Mouse (Mus musculus) heart, postnatal 0 days (tissue): Measurements from ENCODE around the gene Gmeb2. TPM values are rescaled to one million over a fixed set of nuclear protein-coding genes. Genes with fewer than 3 reads are reported as not detected.
"Not testable (repeated sequence)": the region's sequence is repeated elsewhere in the genome, so short reads cannot be mapped to it uniquely, and the experiment has no call there.

Source experiments
- ATAC-seq: fragments of 200-750 bp; cut with Nextera tagmentation; 2 replicates; pipeline ENCODE4 v1.8.0; 2017; ENCODE audit warnings: low read depth, moderate number of reproducible peaks, moderate library complexity; ENCODE audit not compliant: insufficient read depth
- DNase-seq: peaks from one replicate; pipeline ENCODE4 v3.0.0-alpha.2; 2016; ENCODE audit warnings: low spot score
- H3K27ac ChIP-seq: fragments of 300-500 bp; sonication (generic); 2 replicates; pipeline ENCODE4 v1.5.1; 2014; ENCODE audit warnings: low read depth, mild to moderate bottlenecking
- H3K27me3 ChIP-seq: fragments of 300-500 bp; sonication (generic); 2 replicates; pipeline ENCODE4 v1.6.1; 2014; ENCODE audit warnings: low read length, mixed read lengths; ENCODE audit not compliant: control insufficient read depth, insufficient read depth
- H3K36me3 ChIP-seq: fragments of 300-500 bp; sonication (generic); replicated peaks from 2 replicates; pipeline ENCODE4 v1.6.1; 2014; ENCODE audit warnings: low read length, mixed read lengths; ENCODE audit not compliant: control insufficient read depth, insufficient read depth
- H3K4me1 ChIP-seq: fragments of 300-500 bp; sonication (generic); 2 replicates; pipeline ENCODE4 v1.6.1; 2014; ENCODE audit warnings: antibody characterized with exemption; ENCODE audit not compliant: control insufficient read depth, insufficient read depth
- H3K4me2 ChIP-seq: fragments of 300-500 bp; sonication (generic); 2 replicates; pipeline ENCODE4 v1.6.1; 2014; ENCODE audit warnings: low read depth, mild to moderate bottlenecking, low read length, moderate library complexity
- H3K4me3 ChIP-seq: fragments of 300-500 bp; sonication (generic); 2 replicates; pipeline ENCODE4 v1.5.1; 2014; ENCODE audit warnings: low read depth, low read length
- H3K9ac ChIP-seq: fragments of 300-500 bp; sonication (generic); replicated peaks from 2 replicates; pipeline ENCODE4 v1.6.1; 2014; ENCODE audit warnings: low read depth, low read length, mixed read lengths
- H3K9me3 ChIP-seq: fragments of 300-500 bp; sonication (generic); replicated peaks from 2 replicates; pipeline ENCODE4 v1.6.1; 2016; ENCODE audit warnings: low read length; ENCODE audit not compliant: control insufficient read depth
- CTCF ChIP-seq: IDR thresholded peaks from 2 replicates; pipeline ENCODE4 v1.5.1; 2016; ENCODE audit warnings: antibody characterized with exemption, control low read depth, low read depth
- EP300 ChIP-seq: IDR thresholded peaks from 2 replicates; pipeline ENCODE4 v1.6.1; 2016; ENCODE audit warnings: antibody characterized with exemption, low read depth
- WGBS: fragments of 180-500 bp; shearing (Covaris S2); extraction: QIAGEN DNeasy Blood & Tissue Kit; methylation state at CpG from one replicate; pipeline ENCODE4 v1.1.7; 2014; 5-methylcytosine and 5-hydroxymethylcytosine counted together
- polyA plus RNA-seq: library from polyadenylated mRNA; unstranded; fragments of >200 nt; fragmentation: Nextera tagmentation; extraction: Ambion mirVana; gene quantifications from 2 replicates; pipeline ENCODE4 v1.2.1, GENCODE M21; 2015
- total RNA-seq: library from RNA; depleted of rRNA; stranded (reverse); fragments of >200 nt; gene quantifications from 2 replicates; pipeline ENCODE4 v1.2.3, GENCODE M21; 2014; ENCODE audit warnings: low replicate concordance; rRNA removed

Gmeb2 gene
- 13.4 and 13.5 TPM in 2 replicates for total RNA-seq
- polyA plus RNA-seq = 4.5 and 4.6 TPM in 2 replicates

DNA sequence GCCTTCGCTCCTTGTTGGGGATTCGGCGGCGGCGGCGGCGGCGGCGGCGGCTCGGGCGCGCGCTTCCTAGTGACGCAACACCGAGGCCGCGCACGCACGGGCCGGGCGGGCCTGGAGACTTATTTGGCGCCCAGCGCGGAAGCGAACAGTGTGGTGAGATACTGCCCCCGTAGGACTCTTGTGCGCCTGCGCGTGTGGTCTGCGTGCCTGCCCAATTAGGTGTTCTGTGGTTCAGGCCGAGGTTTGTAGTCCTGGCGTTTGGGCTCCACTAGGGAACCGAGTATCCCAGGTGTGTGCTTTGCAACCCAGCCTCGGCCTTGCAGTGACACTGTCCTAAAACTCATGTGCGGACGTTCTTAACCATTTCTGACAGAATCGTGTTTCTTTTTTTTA is at the start of gene Gmeb2:
Gene Gmeb2 (minus strand): TSS at position 78 of the 393 bp plus-strand sequence.
- H3K4me3 ChIP-seq = peak within 1 kb of the TSS; percentile 81
- H3K4me1 ChIP-seq = peaks cover 13% of the 10 kb centered on the region
- H3K9ac ChIP-seq = peak within 1 kb of the TSS; percentile 92
- H3K4me2 ChIP-seq = peak within 1 kb of the TSS; percentile 69
- WGBS = under 1% methylated on average over 21 of the region's 38 CpGs
- peak; percentile 24; the same call in 1 of the 2 replicates for TF ChIP-seq CTCF
- H3K27ac ChIP-seq = peak within 1 kb of the TSS; percentile 93
- H3K27me3 ChIP-seq, H3K9me3 ChIP-seq, H3K36me3 ChIP-seq: not testable (repeated sequence)
- peak; percentile 96 for DNase-seq
- peak; percentile 97 for ATAC-seq

DNA sequence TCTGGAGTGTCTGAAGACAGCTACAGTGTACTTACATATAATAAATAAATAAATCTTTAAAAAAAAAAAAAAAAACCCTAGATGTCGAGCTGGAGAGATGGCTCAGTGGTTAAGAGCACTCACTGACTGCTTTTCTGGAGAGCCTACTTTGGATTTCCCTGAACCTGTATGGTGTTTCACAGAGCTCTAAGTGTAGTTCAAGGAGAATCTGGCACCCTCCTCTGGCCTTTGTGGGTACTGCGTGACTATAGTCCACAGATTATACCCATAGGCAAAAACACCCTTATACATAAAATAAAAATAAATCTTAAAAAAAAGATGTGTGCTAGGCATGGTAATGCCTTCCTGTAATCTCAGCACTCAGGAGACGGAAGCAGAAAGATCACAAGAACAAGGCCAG is 46.2 kb upstream of the Gmeb2 start:
- peaks cover 71% of the 10 kb centered on the region for H3K36me3 ChIP-seq

GRCm38 (mm10) chr2:181332542-181332941 is 44.7 kb upstream of the Gmeb2 start:
- TF ChIP-seq EP300 = no peak
- TF ChIP-seq CTCF = no peak
- ATAC-seq (no peak), DNase-seq (no peak)
- no peaks in the 10 kb centered on the region for H3K4me1 ChIP-seq
- H3K9me3 ChIP-seq = no peaks in the 10 kb centered on the region
- H3K27ac ChIP-seq = no peak overlapping the region
- peaks cover 71% of the 10 kb centered on the region for H3K36me3 ChIP-seq
- no peaks in the 10 kb centered on the region for H3K27me3 ChIP-seq
- no peak overlapping the region for H3K9ac ChIP-seq
- H3K4me2 ChIP-seq = no peak overlapping the region
- no peak overlapping the region for H3K4me3 ChIP-seq

More for the DNA sequence above, 46.2 kb upstream of the Gmeb2 start:
- peak; percentile 64 for ATAC-seq
- H3K9me3 ChIP-seq = no peaks in the 10 kb centered on the region
- no peaks in the 10 kb centered on the region for H3K27me3 ChIP-seq
- no peak overlapping the region for H3K9ac ChIP-seq
- WGBS = 64% methylated on average over 3 of the region's 3 CpGs
- H3K4me1 ChIP-seq = no peaks in the 10 kb centered on the region
- no peak overlapping the region for H3K4me3 ChIP-seq
- H3K4me2 ChIP-seq = no peak overlapping the region
- TF ChIP-seq CTCF (peak; percentile 70), EP300 (no peak)
- peak; percentile 29 for DNase-seq
- no peak overlapping the region for H3K27ac ChIP-seq

- Histone ChIP-seq H3K4me3 (no peak overlapping the region), H3K36me3 (peaks cover 73% of the 10 kb centered on the region), H3K27ac (no peak overlapping the region), H3K27me3 (no peaks in the 10 kb centered on the region), H3K4me1 (no peaks in the 10 kb centered on the region), H3K9me3 (no peaks in the 10 kb centered on the region), H3K4me2 (no peak overlapping the region), H3K9ac (no peak overlapping the region)
- ATAC-seq (no peak), DNase-seq (no peak)
- WGBS = 95% methylated on average over 2 of the region's 2 CpGs
- no peak for TF ChIP-seq EP300
- TF ChIP-seq CTCF = no peak
Measured at GRCm38 (mm10) chr2:181326098-181326497, 38.3 kb upstream of the Gmeb2 start.

DNA sequence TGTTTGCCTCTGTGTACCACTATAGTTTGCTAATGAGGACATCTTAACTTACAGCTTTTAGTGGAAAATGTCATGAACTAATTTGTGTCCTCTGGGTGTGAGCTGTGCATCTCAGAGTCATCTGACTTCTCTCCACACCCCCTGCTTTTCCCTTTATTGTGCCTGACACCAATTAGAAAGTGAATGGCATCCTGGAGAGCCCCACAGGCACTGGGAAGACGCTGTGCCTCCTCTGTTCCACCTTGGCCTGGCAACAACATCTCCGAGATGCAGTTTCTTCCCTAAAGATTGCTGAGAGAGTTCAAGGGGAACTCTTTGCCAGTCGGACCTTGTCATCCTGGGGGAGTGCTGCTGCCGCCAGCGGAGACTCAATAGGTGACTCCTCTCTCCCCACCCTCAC is 34.3 kb upstream of the Gmeb2 start:
- TF ChIP-seq CTCF (no peak), EP300 (no peak)
- 78% methylated on average over 5 of the region's 5 CpGs for WGBS
- H3K9ac ChIP-seq = no peak overlapping the region
- peaks cover 10% of the 10 kb centered on the region for H3K4me1 ChIP-seq
- H3K27ac ChIP-seq = no peak overlapping the region
- no peak overlapping the region for H3K4me3 ChIP-seq
- no peak for DNase-seq
- H3K36me3 ChIP-seq = peaks cover 43% of the 10 kb centered on the region
- ATAC-seq = no peak
- no peaks in the 10 kb centered on the region for H3K27me3 ChIP-seq
- no peak overlapping the region for H3K4me2 ChIP-seq
- H3K9me3 ChIP-seq = no peaks in the 10 kb centered on the region

DNA sequence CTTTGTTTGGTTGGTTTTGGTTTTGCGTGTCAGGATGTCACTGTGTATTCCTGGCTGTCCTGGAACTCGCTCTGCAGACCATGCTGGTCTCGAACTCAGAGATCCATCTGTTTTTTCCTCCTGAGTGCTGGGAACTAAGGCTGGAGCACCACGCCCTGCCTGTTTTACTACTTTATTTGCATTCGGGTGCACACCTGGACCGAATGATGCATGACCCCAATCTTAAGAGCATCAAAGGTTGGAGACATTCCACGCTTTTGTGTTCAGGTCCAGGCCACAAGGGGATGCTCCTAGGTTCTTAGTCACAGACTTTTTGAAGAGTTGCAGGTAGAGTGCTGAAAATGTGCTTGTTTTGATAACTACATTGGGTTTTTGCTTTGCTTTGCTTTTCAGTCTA is 32.3 kb upstream of the Gmeb2 start:
- TF ChIP-seq CTCF (no peak), EP300 (no peak)
- no peaks in the 10 kb centered on the region for H3K9me3 ChIP-seq
- H3K36me3 ChIP-seq = peaks cover 32% of the 10 kb centered on the region
- peak overlapping the region; percentile 54 for H3K9ac ChIP-seq
- H3K4me1 ChIP-seq = peaks cover 10% of the 10 kb centered on the region
- peak overlapping the region; percentile 74 for H3K4me3 ChIP-seq
- 15% methylated on average over 7 of the region's 7 CpGs for WGBS
- ATAC-seq (no peak), DNase-seq (no peak)
- H3K4me2 ChIP-seq = peak overlapping the region; percentile 59
- peak overlapping the region; percentile 81; the same call in 1 of the 2 replicates for H3K27ac ChIP-seq
- peaks cover 6% of the 10 kb centered on the region; the same call in 1 of the 2 replicates for H3K27me3 ChIP-seq
